Comparison of ENCODE assay signal across 19 mouse cellular contexts in genomic region chr17:50185616-50186015, GRCm38 (mm10). TPM values are rescaled to one million over a fixed set of nuclear protein-coding genes. Genes with fewer than 3 reads are reported as not detected.
DNase-seq lines count a peak whose midpoint lies in the region; ATAC-seq lines count a peak whose summit lies in the region.
"Had no signal": no experiment of that assay in that cellular context is flagged by ENCODE, and none has a peak within 500 bp of the region (broad histone marks: within the 10 kb centered on the region; RNA-seq: fewer than 3 reads in every experiment).

No protein-coding gene starts in this region.

- peaks cover 5% of the 10 kb centered on the region; the same call in 1 of the 2 replicates for H3K36me3 ChIP-seq in splenic B cell, adult 2 months (ENCODE audit: control insufficient read depth, insufficient read depth, low read length, poor library complexity, severe bottlenecking)
- H3K36me3 ChIP-seq in limb, embryonic 10.5 days = no peaks in the 10 kb centered on the region
- no peaks in the 10 kb centered on the region for H3K36me3 ChIP-seq in midbrain, embryonic 14.5 days (ENCODE audit: control insufficient read depth, insufficient read depth, low read length)
- H3K36me3 ChIP-seq: embryonic facial prominence, embryonic 12.5 days; hindbrain, embryonic 12.5 days; limb, embryonic 15.5 days; midbrain, embryonic 10.5 days had no signal

- no peak overlapping the region for H3K27ac ChIP-seq in limb, embryonic 10.5 days
- no peak overlapping the region for H3K27ac ChIP-seq in midbrain, embryonic 14.5 days (replicated peaks; ENCODE audit: low read depth, low read length)
- H3K27ac ChIP-seq: embryonic facial prominence, embryonic 12.5 days; hindbrain, embryonic 12.5 days; limb, embryonic 15.5 days; midbrain, embryonic 10.5 days; stomach, postnatal 0 days had no signal

- no peak for ATAC-seq in midbrain, embryonic 14.5 days (ENCODE audit: low FRiP score, low TSS enrichment)
- ATAC-seq: forebrain, embryonic 16.5 days; intestine, embryonic 16.5 days had no signal

- 85% methylated on average over 5 of the region's 5 CpGs for WGBS in limb, embryonic 10.5 days
- 93% methylated on average over 5 of the region's 5 CpGs for WGBS in midbrain, embryonic 14.5 days

- H3K4me3 ChIP-seq in limb, embryonic 10.5 days = no peak overlapping the region
- H3K4me3 ChIP-seq in midbrain, embryonic 14.5 days (replicated peaks; ENCODE audit: low read depth, low read length) = no peak overlapping the region
- H3K4me3 ChIP-seq: embryonic facial prominence, embryonic 12.5 days; hindbrain, embryonic 12.5 days; limb, embryonic 15.5 days; midbrain, embryonic 10.5 days had no signal

- DNase-seq in kidney, adult 9 months = peak; percentile 24
- DNase-seq in kidney, postnatal 10 days = no peak
- DNase-seq in B cell, adult 2 months = peak; percentile 58 to 63
- DNase-seq in T-cell, adult 2 months (ENCODE audit: low spot score) = peak; percentile 48
- peak; percentile 78 for DNase-seq in splenic B cell, adult 2 months (ENCODE audit: low read depth, low spot score)
- DNase-seq in limb, embryonic 10.5 days (ENCODE audit: low spot score) = no peak
- DNase-seq in testis, postnatal 10 days (ENCODE audit: low spot score) = no peak
- DNase-seq in midbrain, embryonic 14.5 days = no peak
- DNase-seq: adrenal gland, postnatal 25 days; cerebellum, adult 8-10 months; heart, adult 18-20 months; lung, postnatal 36 days had no signal

- no peak overlapping the region for H3K4me2 ChIP-seq in midbrain, embryonic 14.5 days (ENCODE audit: low read length)
- H3K4me2 ChIP-seq: embryonic facial prominence, embryonic 12.5 days; hindbrain, embryonic 12.5 days; limb, embryonic 15.5 days had no signal

- no peaks in the 10 kb centered on the region for H3K27me3 ChIP-seq in splenic B cell, adult 2 months (ENCODE audit: control insufficient read depth, insufficient read depth, low read length, poor library complexity, severe bottlenecking)
- peaks cover 12% of the 10 kb centered on the region for H3K27me3 ChIP-seq in limb, embryonic 10.5 days (ENCODE audit: low read depth, poor library complexity, severe bottlenecking)
- H3K27me3 ChIP-seq in midbrain, embryonic 14.5 days (ENCODE audit: control insufficient read depth, insufficient read depth, low read length) = peaks cover 15% of the 10 kb centered on the region

- no peak overlapping the region for H3K9ac ChIP-seq in midbrain, embryonic 14.5 days (replicated peaks; ENCODE audit: low read length)
- H3K9ac ChIP-seq: embryonic facial prominence, embryonic 12.5 days; hindbrain, embryonic 12.5 days; limb, embryonic 15.5 days had no signal

- H3K9me3 ChIP-seq in limb, embryonic 10.5 days (replicated peaks) = no peaks in the 10 kb centered on the region
- H3K9me3 ChIP-seq in midbrain, embryonic 14.5 days (ENCODE audit: control insufficient read depth, low read length) = no peaks in the 10 kb centered on the region
- H3K9me3 ChIP-seq: embryonic facial prominence, embryonic 12.5 days; hindbrain, embryonic 12.5 days; limb, embryonic 15.5 days; midbrain, embryonic 10.5 days had no signal

- H3K4me1 ChIP-seq in limb, embryonic 10.5 days = peaks cover 17% of the 10 kb centered on the region
- peaks cover 21% of the 10 kb centered on the region for H3K4me1 ChIP-seq in midbrain, embryonic 14.5 days (ENCODE audit: control insufficient read depth, insufficient read depth, low read length)

RNA-seq across cellular contexts. Expression of gene Rftn1, which starts 4.9 kb away (rescaled TPM):
- 6.3 and 7.2 TPM in 2 replicates for polyA plus RNA-seq in limb, embryonic 10.5 days (2016; fragmentation: Nextera tagmentation; extraction: Ambion mirVana)
- 12.8 and 13.6 TPM in 2 replicates for polyA plus RNA-seq in midbrain, embryonic 14.5 days (2014; fragmentation: Nextera tagmentation; extraction: Ambion mirVana)

Comparison
In these comparisons a context has a peak if more than half of its experiments do, and no peak if none do; other contexts are left out.
1. DNase-seq: peak in kidney, adult 9 months (single experiment), B cell, adult 2 months (2 of 2), T-cell, adult 2 months (single experiment) and splenic B cell, adult 2 months (single experiment); none in kidney, postnatal 10 days (single experiment), limb, embryonic 10.5 days (single experiment), testis, postnatal 10 days (single experiment) and midbrain, embryonic 14.5 days (single experiment).